Mouse (Mus musculus) embryonic fibroblast, embryonic 13.5 days (primary cell): ENCODE results near the gene Rrp36.

Experiments
- CTCF ChIP-seq: IDR thresholded peaks from 2 replicates; pipeline ENCODE4 v1.5.1; 2011; ENCODE audit warnings: mild to moderate bottlenecking, control low read depth, low read length, moderate library complexity, borderline replicate concordance; ENCODE audit not compliant: insufficient read depth
- POLR2A ChIP-seq: IDR thresholded peaks from 2 replicates; pipeline ENCODE4 v1.6.1; 2011; ENCODE audit warnings: low read depth, mild to moderate bottlenecking, control low read depth, low read length, moderate library complexity

GRCm38 (mm10) chr17:46690665-46691064 lies 16.5 kb upstream of the Rrp36 start:
- no peak for TF ChIP-seq POLR2A
- no peak for TF ChIP-seq CTCF
